Mouse (Mus musculus): ENCODE data around the gene Scnm1.

DNA sequence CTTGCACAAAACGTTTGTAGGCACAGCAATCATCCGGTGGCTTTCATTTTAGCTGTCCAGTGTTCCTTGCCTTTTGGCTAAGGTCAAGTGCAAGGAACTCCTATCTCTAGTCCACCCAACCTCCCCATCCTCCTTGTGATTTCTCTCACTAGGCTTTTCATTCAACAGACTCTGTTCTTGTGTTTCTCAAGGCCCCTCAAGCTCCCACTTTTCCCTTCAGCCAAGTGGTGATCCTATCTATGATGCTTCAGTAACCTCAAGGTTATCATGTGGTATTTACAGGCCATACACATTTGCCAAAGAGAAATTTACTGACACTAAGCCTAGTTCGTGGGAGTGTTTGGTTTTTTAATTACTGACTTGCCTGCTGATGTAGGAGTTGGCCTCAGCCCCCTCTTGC is 46.1 kb upstream of the Scnm1 start:
- TF ChIP-seq POLR2A (IDR thresholded peaks at IDR 0.05; ENCODE audit: control insufficient read depth, extremely low read depth, insufficient read depth, low read length, poor library complexity) (no peak), CTCF (IDR thresholded peaks at IDR 0.05; ENCODE audit: borderline replicate concordance, control insufficient read depth, extremely low read depth, insufficient read depth, low read length, poor library complexity) (no peak)
